Mouse (Mus musculus): ENCODE results near the gene Usp33. TPM values are rescaled to one million over a fixed set of nuclear protein-coding genes. Genes with fewer than 3 reads are reported as not detected.

The Usp33 gene
- polyA plus RNA-seq, 1 experiment = not detected

- H3K27ac ChIP-seq (ENCODE audit: insufficient read depth, low read depth, low read length) = peak overlapping the region; percentile 96
- WGBS = 4% methylated on average over 99 of the region's 102 CpGs
These were observed 50.2 kb downstream of the Usp33 start for GRCm38 (mm10) chr3:152396278-152396987.

GRCm38 (mm10) chr3:152396988-152397314 is 50.7 kb downstream of the Usp33 start:
- TF ChIP-seq POLR2A (IDR thresholded peaks at IDR 0.05; ENCODE audit: insufficient read depth, low read depth, low read length) (no peak), CTCF (IDR thresholded peaks at IDR 0.05; ENCODE audit: insufficient read depth, low read depth, low read length) (no peak)
- H3K4me1 ChIP-seq (ENCODE audit: control insufficient read depth, insufficient read depth, low read length) = peaks cover 13% of the 10 kb centered on the region
- H3K27ac ChIP-seq (ENCODE audit: insufficient read depth, low read depth, low read length) = peak overlapping the region; percentile 61
- under 1% methylated on average over 10 of the region's 10 CpGs for WGBS
- H3K4me3 ChIP-seq (ENCODE audit: insufficient read depth, low read depth, low read length) = peak overlapping the region; percentile 67

More at GRCm38 (mm10) chr3:152396278-152396987, 50.2 kb downstream of the Usp33 start:
- Histone ChIP-seq H3K4me3 (ENCODE audit: insufficient read depth, low read depth, low read length) (peak overlapping the region; percentile 67), H3K4me1 (ENCODE audit: control insufficient read depth, insufficient read depth, low read length) (peaks cover 10% of the 10 kb centered on the region)
- TF ChIP-seq CTCF (IDR thresholded peaks at IDR 0.05; ENCODE audit: insufficient read depth, low read depth, low read length) = no peak
- peak; percentile 63 for TF ChIP-seq POLR2A (IDR thresholded peaks at IDR 0.05; ENCODE audit: insufficient read depth, low read depth, low read length)

DNA sequence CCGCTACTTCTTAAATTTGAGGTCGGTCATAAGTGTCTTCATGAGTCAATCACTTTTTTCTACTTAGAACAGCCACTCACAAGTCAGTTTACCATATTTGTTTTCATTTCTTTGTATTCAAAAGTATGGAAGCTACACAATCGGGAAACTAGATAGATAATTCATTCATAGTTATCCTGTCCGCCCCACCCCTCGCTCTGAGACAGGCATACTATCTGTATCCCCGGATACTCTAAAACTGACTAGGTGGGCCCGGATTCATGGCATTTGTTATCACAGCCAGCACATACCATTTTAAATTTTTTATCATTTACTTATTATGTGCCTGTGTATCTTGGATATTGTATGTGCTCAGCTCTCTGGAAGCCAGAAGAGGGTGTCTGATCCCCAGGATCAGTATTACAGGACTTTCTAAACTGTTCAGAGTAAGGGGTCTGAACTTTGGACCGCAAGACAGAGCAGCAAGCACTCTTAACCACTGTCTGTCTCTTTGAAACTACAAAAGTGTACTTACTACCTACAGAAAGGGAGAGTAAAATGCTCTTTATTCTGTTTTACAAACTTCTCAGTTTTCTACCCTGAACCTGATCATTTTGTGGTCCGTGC is 51.2 kb downstream of the Usp33 start:
- Histone ChIP-seq H3K4me3 (ENCODE audit: insufficient read depth, low read depth, low read length) (peak overlapping the region; percentile 67; the same call in 1 of the 2 replicates), H3K27ac (ENCODE audit: insufficient read depth, low read depth, low read length) (no peak overlapping the region), H3K4me1 (ENCODE audit: control insufficient read depth, insufficient read depth, low read length) (peaks cover 13% of the 10 kb centered on the region)
- 31% methylated on average over 9 of the region's 9 CpGs for WGBS
- TF ChIP-seq POLR2A (IDR thresholded peaks at IDR 0.05; ENCODE audit: insufficient read depth, low read depth, low read length) (no peak), CTCF (IDR thresholded peaks at IDR 0.05; ENCODE audit: insufficient read depth, low read depth, low read length) (no peak)

- TF ChIP-seq POLR2A (IDR thresholded peaks at IDR 0.05; ENCODE audit: insufficient read depth, low read depth, low read length) (no peak), CTCF (IDR thresholded peaks at IDR 0.05; ENCODE audit: insufficient read depth, low read depth, low read length) (no peak)
- 95% methylated on average over 5 of the region's 5 CpGs for WGBS
- Histone ChIP-seq H3K4me1 (ENCODE audit: control insufficient read depth, insufficient read depth, low read length) (peaks cover 11% of the 10 kb centered on the region), H3K4me3 (ENCODE audit: insufficient read depth, low read depth, low read length) (no peak overlapping the region), H3K27ac (ENCODE audit: insufficient read depth, low read depth, low read length) (no peak overlapping the region)
These were observed 54.2 kb downstream of the Usp33 start for GRCm38 (mm10) chr3:152400441-152400840.

DNA sequence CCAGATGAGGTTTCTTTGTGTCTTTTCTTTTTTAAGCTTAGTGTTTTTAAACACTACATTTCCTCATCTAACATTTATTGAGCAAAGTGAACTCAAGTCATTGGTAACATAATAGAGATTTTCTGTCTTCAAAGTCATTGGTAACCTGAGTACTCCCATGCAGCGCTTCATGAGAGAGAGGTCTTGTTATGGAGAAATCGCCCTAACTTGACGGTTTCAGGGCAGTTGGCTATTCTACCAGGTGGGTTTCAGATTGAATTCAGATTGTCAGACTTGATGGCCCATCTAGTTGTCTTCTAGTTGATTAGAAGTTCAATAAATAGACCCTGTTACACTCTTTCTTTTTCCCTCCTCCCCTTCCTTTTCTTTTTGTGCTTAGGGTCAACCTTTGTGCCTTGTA is 54.6 kb downstream of the Usp33 start:
- TF ChIP-seq CTCF (IDR thresholded peaks at IDR 0.05; ENCODE audit: insufficient read depth, low read depth, low read length) = no peak
- TF ChIP-seq POLR2A (IDR thresholded peaks at IDR 0.05; ENCODE audit: insufficient read depth, low read depth, low read length) = no peak
- no peak overlapping the region for H3K27ac ChIP-seq (ENCODE audit: insufficient read depth, low read depth, low read length)
- no peak overlapping the region for H3K4me3 ChIP-seq (ENCODE audit: insufficient read depth, low read depth, low read length)
- H3K4me1 ChIP-seq (ENCODE audit: control insufficient read depth, insufficient read depth, low read length) = peaks cover 11% of the 10 kb centered on the region
- 84% methylated on average over 3 of the region's 3 CpGs for WGBS

- 52% methylated on average over 7 of the region's 7 CpGs for WGBS
- Histone ChIP-seq H3K4me3 (ENCODE audit: insufficient read depth, low read depth, low read length) (no peak overlapping the region), H3K4me1 (ENCODE audit: control insufficient read depth, insufficient read depth, low read length) (peaks cover 11% of the 10 kb centered on the region), H3K27ac (ENCODE audit: insufficient read depth, low read depth, low read length) (no peak overlapping the region)
- TF ChIP-seq CTCF (IDR thresholded peaks at IDR 0.05; ENCODE audit: insufficient read depth, low read depth, low read length) (no peak), POLR2A (IDR thresholded peaks at IDR 0.05; ENCODE audit: insufficient read depth, low read depth, low read length) (no peak)
These were observed 55.8 kb downstream of the Usp33 start for GRCm38 (mm10) chr3:152401964-152402670.

DNA sequence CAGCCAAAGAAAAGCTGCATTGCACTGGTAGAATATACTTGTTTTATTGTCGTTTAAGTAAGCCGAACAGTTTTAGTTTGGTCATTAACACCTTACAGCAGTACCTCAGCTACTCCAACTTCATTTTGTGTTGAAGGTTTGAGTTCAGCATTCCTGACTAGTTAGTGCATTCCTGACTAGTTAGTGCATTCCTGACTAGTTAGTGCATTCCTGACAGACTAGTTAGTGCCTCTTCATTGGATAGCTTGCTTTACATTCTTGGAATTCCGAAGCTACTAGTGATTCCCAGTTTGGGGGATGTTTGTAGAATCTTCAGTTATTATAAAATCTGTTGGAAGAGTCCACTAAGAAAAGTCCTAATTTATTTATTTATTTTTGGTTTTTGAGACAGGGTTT is 56.4 kb downstream of the Usp33 start:
- WGBS = 76% methylated on average over 3 of the region's 3 CpGs
- TF ChIP-seq CTCF (IDR thresholded peaks at IDR 0.05; ENCODE audit: insufficient read depth, low read depth, low read length) = no peak
- TF ChIP-seq POLR2A (IDR thresholded peaks at IDR 0.05; ENCODE audit: insufficient read depth, low read depth, low read length) = no peak
- H3K4me1 ChIP-seq (ENCODE audit: control insufficient read depth, insufficient read depth, low read length) = peaks cover 11% of the 10 kb centered on the region
- no peak overlapping the region for H3K4me3 ChIP-seq (ENCODE audit: insufficient read depth, low read depth, low read length)
- no peak overlapping the region for H3K27ac ChIP-seq (ENCODE audit: insufficient read depth, low read depth, low read length)

- Histone ChIP-seq H3K4me3 (ENCODE audit: insufficient read depth, low read depth, low read length) (no peak overlapping the region), H3K4me1 (ENCODE audit: control insufficient read depth, insufficient read depth, low read length) (peaks cover 9% of the 10 kb centered on the region), H3K27ac (ENCODE audit: insufficient read depth, low read depth, low read length) (no peak overlapping the region)
- WGBS = 74% methylated on average over 2 of the region's 2 CpGs
- TF ChIP-seq CTCF (IDR thresholded peaks at IDR 0.05; ENCODE audit: insufficient read depth, low read depth, low read length) (no peak), POLR2A (IDR thresholded peaks at IDR 0.05; ENCODE audit: insufficient read depth, low read depth, low read length) (no peak)
These were observed 57.5 kb downstream of the Usp33 start for GRCm38 (mm10) chr3:152403827-152404226.

DNA sequence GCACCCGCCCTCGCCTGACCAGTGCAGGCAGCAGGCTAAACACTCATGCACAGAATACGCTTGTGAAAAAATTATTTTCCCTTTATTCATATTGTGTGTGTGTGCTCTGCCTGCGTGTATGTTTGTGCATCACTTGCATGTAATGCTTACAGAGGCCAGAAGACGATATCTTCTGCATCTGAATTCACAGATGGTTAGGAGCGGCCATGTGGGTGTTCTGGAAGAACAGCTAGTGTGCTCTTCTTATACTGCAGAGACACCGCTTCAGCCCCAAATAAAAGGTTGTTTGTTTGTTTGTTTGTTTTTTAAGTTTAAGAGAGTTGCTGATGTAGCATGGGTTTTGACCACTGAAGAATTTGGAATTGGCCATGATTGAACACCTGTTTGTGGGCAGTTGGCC is 59.1 kb downstream of the Usp33 start:
- 77% methylated on average over 7 of the region's 7 CpGs for WGBS
- TF ChIP-seq CTCF (IDR thresholded peaks at IDR 0.05; ENCODE audit: insufficient read depth, low read depth, low read length) (no peak), POLR2A (IDR thresholded peaks at IDR 0.05; ENCODE audit: insufficient read depth, low read depth, low read length) (no peak)
- Histone ChIP-seq H3K4me1 (ENCODE audit: control insufficient read depth, insufficient read depth, low read length) (peaks cover 8% of the 10 kb centered on the region), H3K4me3 (ENCODE audit: insufficient read depth, low read depth, low read length) (no peak overlapping the region), H3K27ac (ENCODE audit: insufficient read depth, low read depth, low read length) (0 out of 2 replicates have a peak overlapping the region, but pooled peaks have one; percentile 29)
